Comparison of ENCODE assay signal across 18 mouse cellular contexts in the genomic region with DNA sequence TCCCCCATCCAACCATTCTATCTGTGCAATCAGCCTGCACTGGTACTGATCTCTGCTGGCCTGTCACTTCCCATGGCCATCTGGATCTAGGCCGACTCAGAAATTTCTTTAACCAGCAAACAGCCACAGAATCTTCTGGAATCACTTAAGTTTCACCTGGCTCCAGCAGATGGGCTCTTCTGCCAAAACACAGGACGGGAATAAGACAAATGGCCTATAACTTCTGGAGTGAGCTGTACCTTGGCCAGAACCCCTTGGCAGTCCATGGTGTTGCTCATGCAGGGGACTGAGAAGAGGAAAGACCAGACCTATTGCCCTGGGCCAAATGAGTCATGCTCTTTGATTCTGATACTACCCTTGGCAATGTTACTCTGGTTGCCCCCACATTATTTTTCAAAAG. TPM values are rescaled to one million over a fixed set of nuclear protein-coding genes. Genes with fewer than 3 reads are reported as not detected.
DNase-seq lines count a peak whose midpoint lies in the region; ATAC-seq and TF ChIP-seq lines count a peak whose summit lies in the region.
"Had no signal": no experiment of that assay in that cellular context is flagged by ENCODE, and none has a peak within 500 bp of the region (broad histone marks: within the 10 kb centered on the region; RNA-seq: fewer than 3 reads in every experiment).

No protein-coding gene starts in this region.

- peaks cover 8% of the 10 kb centered on the region for H3K4me1 ChIP-seq in limb, embryonic 15.5 days
- H3K4me1 ChIP-seq in liver, postnatal 0 days (ENCODE audit: insufficient read depth): no peaks in the 10 kb centered on the region
- H3K4me1 ChIP-seq: kidney, embryonic 15.5 days; neural tube, embryonic 12.5 days had no signal

- ATAC-seq in limb, embryonic 15.5 days (ENCODE audit: insufficient number of reproducible peaks, low FRiP score, low TSS enrichment, low read depth): no peak
- ATAC-seq in liver, postnatal 0 days: no peak
- ATAC-seq: activated CD4-positive, CD25-positive, alpha-beta regulatory T cell, adult 4 months; forebrain, embryonic 16.5 days; hindbrain, postnatal 0 days; lung, postnatal 0 days had no signal

- no peaks in the 10 kb centered on the region for H3K9me3 ChIP-seq in limb, embryonic 15.5 days
- no peaks in the 10 kb centered on the region for H3K9me3 ChIP-seq in liver, postnatal 0 days (ENCODE audit: low read length)
- H3K9me3 ChIP-seq: G1E; heart, embryonic 15.5 days; kidney, embryonic 15.5 days; neural tube, embryonic 12.5 days had no signal

- H3K36me3 ChIP-seq in limb, embryonic 15.5 days: 0 out of 2 replicates have a peak, but pooled peaks cover 2% of the 10 kb centered on the region
- H3K36me3 ChIP-seq in liver, postnatal 0 days (replicated peaks; ENCODE audit: insufficient read depth, low read length): no peaks in the 10 kb centered on the region
- H3K36me3 ChIP-seq: heart, embryonic 15.5 days; kidney, embryonic 15.5 days; neural tube, embryonic 12.5 days had no signal

- H3K27me3 ChIP-seq in limb, embryonic 15.5 days: no peaks in the 10 kb centered on the region
- H3K27me3 ChIP-seq in liver, postnatal 0 days (ENCODE audit: insufficient read depth, low read length): no peaks in the 10 kb centered on the region
- H3K27me3 ChIP-seq: heart, embryonic 15.5 days; kidney, embryonic 15.5 days; neural tube, embryonic 12.5 days had no signal

- no peak overlapping the region for H3K4me2 ChIP-seq in limb, embryonic 15.5 days
- no peak overlapping the region for H3K4me2 ChIP-seq in liver, postnatal 0 days (ENCODE audit: low read depth, low read length)
- H3K4me2 ChIP-seq: heart, embryonic 15.5 days; kidney, embryonic 15.5 days; neural tube, embryonic 12.5 days had no signal

- no peak for TF ChIP-seq EP300 in liver, postnatal 0 days (IDR thresholded peaks at IDR 0.05; ENCODE audit: low read depth)

- 43% methylated on average over 2 of the region's 2 CpGs for WGBS in limb, embryonic 15.5 days
- WGBS in liver, postnatal 0 days (ENCODE audit: insufficient replicate concordance): 77% methylated on average over 2 of the region's 2 CpGs

- intact Hi-C loops in left cerebral cortex, postnatal 14 days (cut with DNase I): no loop called here

- H3K4me3 ChIP-seq in limb, embryonic 15.5 days: no peak overlapping the region
- no peak overlapping the region for H3K4me3 ChIP-seq in liver, postnatal 0 days (ENCODE audit: low read depth, low read length)
- H3K4me3 ChIP-seq: heart, embryonic 15.5 days; kidney, embryonic 15.5 days; neural tube, embryonic 12.5 days had no signal

- H3K27ac ChIP-seq in limb, embryonic 15.5 days: peak overlapping the region; percentile 43
- no peak overlapping the region for H3K27ac ChIP-seq in liver, postnatal 0 days (ENCODE audit: low read depth)
- H3K27ac ChIP-seq: heart, embryonic 15.5 days; hindbrain, postnatal 0 days; kidney, embryonic 15.5 days; neural tube, embryonic 12.5 days had no signal

- no peak overlapping the region for H3K9ac ChIP-seq in limb, embryonic 15.5 days
- no peak overlapping the region for H3K9ac ChIP-seq in liver, postnatal 0 days (replicated peaks)
- H3K9ac ChIP-seq: heart, embryonic 15.5 days; kidney, embryonic 15.5 days; neural tube, embryonic 12.5 days had no signal

- peak; percentile 28 to 30 for DNase-seq in cerebellum, postnatal 10 days
- DNase-seq in cerebellum, adult 18-20 months: no peak
- DNase-seq in ovary, postnatal 14 days (ENCODE audit: low spot score): peak; percentile 26
- no peak for DNase-seq in ovary, postnatal 10 days (ENCODE audit: low spot score)
- DNase-seq in gastrocnemius, adult 8-10 months (ENCODE audit: low spot score in 2 of 2): peak; percentile 70 to 82
- DNase-seq in liver, postnatal 0 days: no peak
- DNase-seq in left cerebral cortex, postnatal 14 days (ENCODE audit: low spot score in 2 of 2): no peak
- DNase-seq: midbrain, embryonic 14.5 days; thymus, adult 2 months had no signal

- TF ChIP-seq CTCF in liver, postnatal 0 days (IDR thresholded peaks at IDR 0.05; ENCODE audit: low read depth): no peak

RNA-seq across cellular contexts. Expression of a gene that starts 45.9 kb away (rescaled TPM):
- total RNA-seq in gastrocnemius, adult 8-10 months (2022): not detected
- polyA plus RNA-seq in limb, embryonic 15.5 days (2015; fragmentation: Nextera tagmentation; extraction: Ambion mirVana): 44.0 and 47.7 TPM in 2 replicates
- 10.7 and 11.8 TPM in 2 replicates for polyA plus RNA-seq in liver, postnatal 0 days (2015; fragmentation: Nextera tagmentation; extraction: Ambion mirVana)
- total RNA-seq in left cerebral cortex, postnatal 14 days (2021): 1 to 10 TPM; 5.9 to 6.2 TPM

RNA-seq across cellular contexts. Expression of a gene that starts 46.0 kb away (rescaled TPM):
- 1 to 10 TPM; 4.6 to 5.9 (median 4.8) TPM for total RNA-seq in gastrocnemius, adult 8-10 months (2022)
- 41.3 and 44.6 TPM in 2 replicates for polyA plus RNA-seq in limb, embryonic 15.5 days (2015; fragmentation: Nextera tagmentation; extraction: Ambion mirVana)
- 9.3 and 11.0 TPM in 2 replicates for polyA plus RNA-seq in liver, postnatal 0 days (2015; fragmentation: Nextera tagmentation; extraction: Ambion mirVana)
- total RNA-seq in left cerebral cortex, postnatal 14 days (2021): 10 to 100 TPM; 33.5 to 34.9 TPM

Comparison
In these comparisons a context has a peak if more than half of its experiments do, and no peak if none do; other contexts are left out.
1. DNase-seq: peak in cerebellum, postnatal 10 days (2 of 2), ovary, postnatal 14 days (single experiment) and gastrocnemius, adult 8-10 months (2 of 2); none in cerebellum, adult 18-20 months (0 of 2), ovary, postnatal 10 days (single experiment), liver, postnatal 0 days (single experiment) and left cerebral cortex, postnatal 14 days (0 of 2).
2. RNA of a gene that starts 45.9 kb away (total RNA-seq): 5.9 to 6.2 TPM in left cerebral cortex, postnatal 14 days; not detected in gastrocnemius, adult 8-10 months; every median in the first group is over 4 times any median in the second.
3. RNA of a gene that starts 46.0 kb away (total RNA-seq): 33.5 to 34.9 TPM in left cerebral cortex, postnatal 14 days; 4.6 to 5.9 TPM in gastrocnemius, adult 8-10 months; every median in the first group is over 4 times any median in the second.